Mouse (Mus musculus) left cerebral cortex, postnatal 25 days (tissue): ENCODE measurements around the gene Myo18a. TPM values are rescaled to one million over a fixed set of nuclear protein-coding genes. Genes with fewer than 3 reads are reported as not detected.

Experiments
- DNase-seq, 2 experiments: peaks; one replicate each; pipeline ENCODE4 v3.0.0; 2022; ENCODE audit warnings: low spot score in 2 of 2, mixed read lengths in 1 of 2
- intact Hi-C: fragments of 180-260 bp; cut with DNase I; formaldehyde crosslinking; loops from one replicate; pipeline ENCODE4 v1.15.1; 2025
- total RNA-seq, 2 experiments: library from RNA; stranded (reverse); gene quantifications; 2 replicates each; pipeline ENCODE4 v1.2.3; 2021

Myo18a gene
- total RNA-seq, 2 experiments from 2014 or later: 156 to 157 TPM

GRCm38 (mm10) chr11:77766351-77767001, 3.4 kb downstream of the Myo18a start:
- intact Hi-C loops: no loop called here
- peak; percentile 59 to 72 for DNase-seq

- intact Hi-C loops: no loop called here
- no peak for DNase-seq
Observed at GRCm38 (mm10) chr11:77769496-77769895, 6.5 kb downstream of the Myo18a start.

GRCm38 (mm10) chr11:77770346-77770745, 7.3 kb downstream of the Myo18a start:
- intact Hi-C loops: no loop called here
- DNase-seq: no peak

GRCm38 (mm10) chr11:77771879-77772713, 9.1 kb downstream of the Myo18a start:
- intact Hi-C loops: no loop called here
- DNase-seq: no peak

- DNase-seq: no peak
- intact Hi-C loops: no loop called here
Observed at GRCm38 (mm10) chr11:77775701-77776400, 12.8 kb downstream of the Myo18a start.

- DNase-seq: no peak
- intact Hi-C loops: no loop called here
Observed at GRCm38 (mm10) chr11:77777436-77777835, 14.4 kb downstream of the Myo18a start.

GRCm38 (mm10) chr11:77777937-77778336, 14.9 kb downstream of the Myo18a start:
- intact Hi-C loops: no loop called here
- DNase-seq: no peak

GRCm38 (mm10) chr11:77779240-77779639, 16.2 kb downstream of the Myo18a start:
- DNase-seq: no peak
- intact Hi-C loops: no loop called here

GRCm38 (mm10) chr11:77781088-77781487, 18.0 kb downstream of the Myo18a start:
- intact Hi-C loops: no loop called here
- DNase-seq: peak in 1 of 2 experiments; percentile 28

DNA sequence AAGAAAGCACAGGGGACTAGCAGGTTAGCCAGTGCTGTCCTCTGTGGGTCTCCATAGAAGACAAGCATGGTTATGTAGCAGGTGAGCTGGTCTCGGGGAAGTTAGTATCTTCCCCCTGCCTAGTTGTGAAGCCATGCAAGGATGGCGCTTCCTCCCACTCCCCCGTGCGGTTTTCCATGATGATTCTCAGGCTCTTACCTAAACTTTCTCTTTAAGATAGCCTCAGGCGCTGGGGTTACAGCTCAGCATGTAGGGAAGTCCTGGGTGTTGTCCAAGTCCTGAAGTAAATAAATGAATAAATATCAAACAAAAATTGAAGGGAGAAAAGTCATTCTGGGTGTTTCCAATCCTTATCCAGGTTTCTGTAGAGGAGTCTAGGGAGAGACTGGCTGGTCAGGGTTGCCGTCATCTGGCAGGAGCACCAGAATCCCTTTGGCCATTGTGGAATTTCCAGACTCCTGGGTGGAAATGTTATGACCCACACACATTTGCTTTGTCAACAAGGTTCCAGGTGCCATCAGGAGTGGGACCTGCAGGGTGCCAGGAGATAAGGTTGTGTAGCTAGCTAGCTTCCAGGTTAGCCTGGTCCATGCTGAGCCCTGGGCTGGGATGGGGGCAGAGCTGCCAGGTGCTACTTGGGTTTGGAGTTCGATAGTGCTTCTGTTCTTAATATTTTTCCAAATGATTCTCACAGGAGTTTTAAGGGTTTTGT, 19.2 kb downstream of the Myo18a start:
- no peak for DNase-seq
- intact Hi-C loops: no loop called here

GRCm38 (mm10) chr11:77783211-77783746, 20.2 kb downstream of the Myo18a start:
- DNase-seq: no peak

DNA sequence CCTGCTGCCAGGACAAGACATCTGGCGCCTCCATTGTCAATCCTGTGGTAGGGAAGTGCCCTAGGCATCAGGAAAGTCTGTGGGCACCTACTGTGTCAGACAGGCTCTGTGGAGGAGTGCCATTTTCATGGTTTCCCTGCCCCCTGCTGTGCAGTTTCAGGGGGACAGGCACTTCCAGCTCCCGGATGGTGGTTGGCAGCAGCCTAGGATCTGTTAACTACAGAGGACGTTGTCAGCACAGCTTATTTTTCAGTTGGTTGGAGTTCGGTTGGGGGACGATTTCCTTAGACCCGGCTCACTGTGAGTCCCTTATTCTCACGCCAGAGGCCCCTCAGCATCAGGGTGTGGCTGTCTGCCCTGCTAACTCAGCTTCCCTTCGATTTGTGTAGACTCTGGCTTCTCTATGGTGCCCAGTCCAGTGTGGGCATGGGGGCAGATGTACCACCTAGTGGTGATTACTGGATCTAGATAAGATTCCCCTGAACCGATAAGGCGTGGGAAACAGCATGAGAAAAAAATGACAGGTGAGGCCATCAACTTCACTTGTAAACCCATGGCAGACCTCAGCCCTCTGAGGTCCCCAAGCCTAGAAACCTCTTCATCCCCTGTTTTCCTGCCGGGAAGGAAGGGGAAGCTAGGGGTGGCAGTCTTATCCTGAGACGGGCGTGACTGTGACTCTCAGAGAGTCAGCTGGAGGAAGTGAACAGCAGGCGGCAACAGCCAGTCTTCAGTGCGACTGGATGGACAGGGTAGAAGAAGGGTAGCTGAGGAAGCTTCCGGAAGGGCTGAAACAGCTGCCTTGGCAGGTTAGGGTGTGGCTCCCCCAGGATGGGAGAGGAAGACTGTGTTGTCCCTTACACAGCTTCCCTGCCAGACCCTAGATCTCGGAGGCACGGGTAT, 21.0 kb downstream of the Myo18a start:
- intact Hi-C loops: loop anchor here (2.0 kb wide), 1 partner anchor 19 kb away; no protein-coding TSS in a partner anchor
- no peak for DNase-seq

More at GRCm38 (mm10) chr11:77783211-77783746, 20.2 kb downstream of the Myo18a start:
- intact Hi-C loops: no loop called here

DNA sequence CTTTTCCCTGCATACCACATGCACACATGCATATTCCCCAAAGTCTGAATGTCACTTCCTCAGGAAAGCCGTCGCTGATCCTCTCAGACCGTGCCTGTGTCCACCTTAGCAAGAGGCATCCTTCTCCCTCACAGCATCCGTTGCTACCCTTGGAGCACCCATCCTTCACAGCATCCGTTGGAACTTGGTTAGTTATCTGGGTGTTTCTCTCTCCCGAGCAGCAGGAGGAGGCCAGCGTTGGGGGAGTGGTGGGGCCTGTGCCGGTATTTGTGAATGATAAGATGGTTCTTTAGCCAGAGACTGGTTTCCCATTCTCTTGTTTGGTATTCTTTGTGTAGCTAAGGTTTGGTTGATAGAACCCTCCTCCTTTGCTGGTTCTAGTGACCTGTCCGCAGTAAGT, 21.8 kb downstream of the Myo18a start:
- no peak for DNase-seq
- intact Hi-C loops: loop anchor here (2.0 kb wide), 1 partner anchor 20 kb away; no protein-coding TSS in a partner anchor

DNA sequence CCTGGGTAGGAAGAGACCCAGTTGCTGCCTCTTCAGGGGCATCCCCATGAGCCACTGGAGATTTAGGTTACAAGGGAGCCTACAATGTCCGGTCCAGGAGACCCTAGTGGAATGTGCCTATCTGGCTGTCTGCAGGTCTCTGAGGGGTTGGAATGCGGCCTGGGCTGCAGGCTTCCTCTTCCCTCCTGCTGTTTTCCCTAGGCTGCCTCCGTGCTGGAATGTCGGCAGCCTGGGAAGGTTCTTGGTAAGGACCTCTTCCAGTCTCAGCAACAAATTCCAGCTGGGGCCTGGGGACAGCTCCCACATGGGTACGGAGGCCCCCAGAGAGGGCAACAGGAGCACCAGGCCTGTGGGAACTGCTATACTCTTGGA, 22.3 kb downstream of the Myo18a start:
- DNase-seq: no peak
- intact Hi-C loops: loop anchor here (2.0 kb wide), 1 partner anchor 21 kb away; no protein-coding TSS in a partner anchor

DNA sequence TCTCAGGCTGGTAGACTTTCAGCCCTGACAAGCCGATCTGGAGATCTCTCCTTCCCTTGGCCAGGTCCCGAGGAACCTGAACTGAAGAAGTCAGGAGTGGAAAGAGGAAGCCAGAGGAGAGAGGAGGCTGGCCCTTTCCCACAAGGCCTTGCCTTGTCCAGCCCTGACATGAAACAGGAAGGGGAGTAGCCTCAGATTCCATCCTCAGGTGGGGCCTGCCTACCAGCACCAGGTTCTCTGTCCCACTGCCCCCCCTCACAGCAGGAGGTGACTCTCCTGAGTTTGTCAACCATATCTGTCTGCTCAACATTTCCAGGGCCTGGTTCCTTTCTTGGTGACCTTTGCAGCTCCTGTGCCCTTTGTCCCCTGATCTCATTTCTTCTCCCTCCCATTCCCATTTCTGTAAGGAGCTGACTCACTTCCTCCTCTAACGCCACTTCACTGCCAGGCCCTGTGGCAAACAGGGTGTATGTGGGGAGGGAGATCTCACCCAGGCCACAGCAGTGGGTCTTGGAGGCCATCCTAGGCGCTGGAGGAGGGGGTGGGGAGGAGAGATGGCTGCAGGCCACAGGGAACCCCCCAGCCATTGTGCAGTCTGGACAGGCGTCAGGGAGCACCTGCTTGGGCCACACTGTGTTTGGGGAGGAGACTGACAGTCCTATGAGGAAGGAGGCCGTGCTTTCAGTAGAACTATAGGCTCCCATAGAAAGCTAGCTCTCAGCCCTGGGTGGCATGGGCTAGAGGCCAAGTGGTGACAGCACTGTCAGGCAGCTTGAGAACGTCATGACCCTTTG, 22.9 kb downstream of the Myo18a start:
- intact Hi-C loops: loop anchor here (2.0 kb wide), 1 partner anchor 21 kb away; no protein-coding TSS in a partner anchor
- peak in 1 of 2 experiments; percentile 63 for DNase-seq

- intact Hi-C loops: no loop called here
- no peak for DNase-seq
Observed at GRCm38 (mm10) chr11:77787707-77788106, 24.7 kb downstream of the Myo18a start, which contains the start of gene Gm10277. TSS of gene Gm10277 (minus strand) at chr11:77787747.

- DNase-seq: no peak
- intact Hi-C loops: no loop called here
Observed at GRCm38 (mm10) chr11:77789512-77789911, 26.5 kb downstream of the Myo18a start.
